Mouse (Mus musculus) right cerebral cortex, postnatal 10 days (tissue): Measurements from ENCODE around the gene Gad2.
"Not testable (repeated sequence)": the region's sequence is repeated elsewhere in the genome, so short reads cannot be mapped to it uniquely, and the experiment has no call there.

Experiments
- DNase-seq, 2 experiments: peaks; one replicate each; pipeline ENCODE4 v3.0.0; 2021; ENCODE audit warnings: low spot score in 2 of 2

Gad2 gene

GRCm38 (mm10) chr2:22621828-22622731 lies at the start of gene Gad2:
Gad2 (plus strand) TSS chr2:22622205.
- DNase-seq = peak; percentile 58 to 61

- not testable (repeated sequence) for DNase-seq
These were observed 34.4 kb upstream of the Gad2 start for GRCm38 (mm10) chr2:22587469-22588169.

- not testable (repeated sequence) for DNase-seq
These were observed 33.8 kb upstream of the Gad2 start for GRCm38 (mm10) chr2:22588170-22588541.

DNA sequence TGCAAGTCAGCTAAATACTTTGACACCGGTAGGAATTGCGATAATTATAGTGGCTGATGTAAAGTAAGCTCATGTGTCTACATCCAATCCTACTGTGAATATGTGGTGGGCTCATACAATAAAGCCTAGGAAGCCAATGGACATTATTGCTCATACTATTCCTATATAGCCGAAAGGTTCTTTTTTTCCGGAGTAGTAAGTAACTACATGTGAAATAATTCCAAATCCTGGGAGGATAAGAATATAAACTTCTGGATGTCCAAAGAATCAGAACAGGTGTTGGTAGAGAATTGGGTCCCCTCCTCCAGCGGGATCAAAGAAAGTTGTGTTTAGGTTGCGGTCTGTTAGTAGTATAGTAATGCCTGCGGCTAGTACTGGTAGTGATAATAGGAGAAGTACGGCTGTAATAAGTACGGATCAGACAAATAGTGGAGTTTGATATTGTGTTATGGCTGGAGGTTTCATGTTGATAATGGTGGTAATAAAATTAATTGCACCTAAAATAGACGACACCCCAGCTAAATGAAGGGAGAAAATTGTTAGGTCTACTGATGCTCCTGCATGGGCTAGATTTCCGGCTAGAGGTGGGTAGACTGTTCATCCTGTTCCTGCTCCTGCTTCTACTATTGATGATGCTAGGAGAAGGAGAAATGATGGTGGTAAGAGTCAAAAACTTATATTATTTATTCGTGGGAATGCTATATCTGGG lies 33.2 kb upstream of the Gad2 start:
- not testable (repeated sequence) for DNase-seq

DNA sequence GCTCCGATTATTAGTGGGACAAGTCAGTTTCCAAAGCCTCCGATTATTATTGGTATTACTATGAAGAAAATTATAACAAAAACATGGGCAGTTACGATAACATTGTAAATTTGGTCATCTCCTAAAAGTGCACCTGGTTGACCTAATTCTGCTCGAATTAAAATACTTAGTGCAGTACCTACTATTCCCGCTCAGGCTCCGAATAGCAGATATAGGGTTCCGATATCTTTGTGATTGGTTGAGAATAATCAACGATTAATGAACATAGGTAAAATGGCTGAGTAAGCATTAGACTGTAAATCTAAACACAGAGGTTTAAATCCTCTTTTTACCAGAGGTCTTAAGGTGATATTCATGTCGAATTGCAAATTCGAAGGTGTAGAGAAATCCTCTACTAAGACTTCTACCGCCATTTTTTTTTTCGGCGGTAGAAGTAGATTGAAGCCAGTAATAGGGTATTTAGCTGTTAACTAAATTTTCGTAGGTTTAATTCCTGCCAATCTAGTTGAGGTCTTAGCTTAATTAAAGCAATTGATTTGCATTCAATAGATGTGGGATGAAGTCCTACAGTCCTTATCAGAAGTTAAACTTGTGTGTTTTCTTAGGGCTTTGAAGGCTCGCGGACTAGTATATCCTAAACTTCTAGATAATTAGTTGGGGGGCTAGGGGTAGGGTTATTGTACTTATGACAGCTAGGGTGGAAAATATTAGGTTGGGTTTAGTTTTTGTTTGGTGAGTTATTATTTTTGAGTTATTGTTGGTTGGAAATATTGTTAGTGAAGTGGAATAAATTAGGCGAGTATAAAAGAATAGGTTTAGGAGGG lies 32.4 kb upstream of the Gad2 start:
- not testable (repeated sequence) for DNase-seq

DNA sequence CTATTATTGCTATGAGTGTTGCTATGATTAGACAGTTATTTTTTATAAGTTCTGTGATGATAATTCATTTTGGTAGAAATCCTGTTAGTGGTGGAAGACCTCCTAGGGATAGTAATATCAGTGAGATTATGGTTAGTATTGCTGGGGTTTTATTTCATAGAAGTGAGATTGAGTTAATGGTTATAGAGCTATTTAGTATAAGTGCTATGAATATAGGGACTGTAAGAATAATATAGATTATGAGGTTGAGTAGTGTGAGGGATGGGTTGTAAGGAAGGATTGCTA lies 31.9 kb upstream of the Gad2 start:
- DNase-seq = no peak

- no peak for DNase-seq
These were observed 4.1 kb upstream of the Gad2 start for GRCm38 (mm10) chr2:22617951-22618350.

DNA sequence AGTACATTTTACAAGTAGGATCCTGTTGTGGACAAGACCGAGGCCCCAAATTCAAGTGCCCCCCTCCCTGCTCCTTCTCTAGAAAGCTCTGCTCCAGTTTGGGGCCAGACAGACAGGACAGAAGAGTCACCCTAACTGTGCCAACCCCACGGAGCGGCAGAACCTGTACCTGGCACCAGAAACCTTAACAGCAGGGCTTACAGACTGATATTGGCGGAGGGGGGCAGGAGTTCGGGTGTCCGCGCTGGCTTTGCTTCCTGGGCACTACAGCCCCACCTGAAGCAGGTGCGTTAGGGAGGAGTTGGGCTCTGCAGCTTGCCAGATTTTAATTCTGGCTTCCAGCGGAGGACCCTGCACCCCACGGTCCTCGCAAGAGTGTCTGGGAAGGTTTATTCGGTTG lies 2.6 kb upstream of the Gad2 start:
- DNase-seq = no peak

- peak; percentile 43 to 49 for DNase-seq
These were observed 2.0 kb upstream of the Gad2 start for GRCm38 (mm10) chr2:22620030-22620429.

DNA sequence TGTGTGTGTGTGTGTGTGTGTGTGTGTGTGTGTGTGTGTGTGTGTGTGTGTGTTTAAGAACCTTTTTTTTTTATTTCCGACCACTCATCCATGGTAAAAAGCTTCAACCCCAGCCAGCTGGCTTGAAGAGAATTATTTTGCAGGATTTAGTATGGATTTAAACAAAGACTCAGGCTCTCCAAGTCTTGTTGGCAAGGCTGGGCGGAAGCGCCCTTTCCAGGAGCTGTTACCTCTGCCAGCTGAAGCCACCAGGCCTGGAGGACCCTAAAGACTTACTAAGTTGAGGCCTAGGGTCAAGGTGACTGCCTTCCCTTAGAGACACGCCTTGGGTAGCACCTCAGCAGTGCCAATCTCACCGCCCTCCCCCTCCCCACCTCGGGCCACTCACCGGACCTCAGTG lies 1.5 kb upstream of the Gad2 start:
- DNase-seq = peak; percentile 33 to 34

GRCm38 (mm10) chr2:22620978-22621827 lies 802 bp upstream of the Gad2 start:
- DNase-seq = peak in 1 of 2 experiments; percentile 25

DNA sequence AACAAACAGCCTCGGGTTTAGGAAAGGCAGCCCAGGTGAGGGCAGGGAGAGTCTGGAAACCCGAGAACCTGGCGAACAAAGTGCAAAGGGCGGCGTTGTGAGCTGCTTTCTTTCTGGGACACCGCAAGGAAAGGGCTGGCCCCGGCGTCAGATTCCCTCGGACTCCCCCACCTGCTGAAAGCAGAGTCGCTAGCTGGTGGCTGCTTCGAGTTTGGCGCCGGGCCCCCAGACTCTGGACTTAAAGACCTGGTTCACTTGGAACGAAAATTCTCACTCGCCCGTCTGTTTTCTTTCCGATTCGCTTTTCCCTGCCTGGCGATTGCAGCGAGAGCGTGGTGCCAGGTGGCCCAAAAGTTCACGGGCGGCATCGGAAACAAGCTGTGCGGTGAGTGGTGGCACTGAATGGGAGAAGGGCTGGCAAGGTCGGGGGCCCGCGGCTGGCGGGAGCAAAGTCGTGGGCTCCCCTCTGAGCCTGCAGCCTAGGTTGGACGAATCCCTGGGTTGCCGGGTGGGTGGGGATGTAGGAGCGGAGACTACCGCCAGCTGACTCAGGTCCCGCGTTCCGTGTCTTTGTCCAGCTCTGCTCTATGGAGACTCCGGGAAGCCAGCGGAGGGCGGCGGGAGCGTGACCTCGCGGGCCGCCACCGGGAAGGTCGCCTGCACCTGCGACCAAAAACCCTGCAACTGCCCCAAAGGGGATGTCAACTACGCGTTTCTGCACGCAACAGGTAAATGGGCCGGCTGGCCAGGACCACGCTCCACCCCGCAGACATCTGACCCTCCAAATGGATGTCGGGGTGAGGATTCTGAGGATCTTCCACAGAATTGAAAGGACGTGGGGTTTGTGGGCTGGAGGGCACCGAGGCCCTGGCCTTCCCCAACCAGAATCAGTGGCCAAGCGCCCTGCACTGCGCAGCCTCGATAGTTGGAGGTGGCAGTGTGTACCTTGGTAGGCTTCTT lies 1.4 kb downstream of the Gad2 start:
- peak; percentile 25 to 30 for DNase-seq

GRCm38 (mm10) chr2:22624188-22624975 lies 2.4 kb downstream of the Gad2 start:
- no peak for DNase-seq

- no peak for DNase-seq
These were observed 3.3 kb downstream of the Gad2 start for GRCm38 (mm10) chr2:22625096-22625960.

GRCm38 (mm10) chr2:22627147-22627666 lies 5.2 kb downstream of the Gad2 start:
- peak in 1 of 2 experiments; percentile 43 for DNase-seq

GRCm38 (mm10) chr2:22627819-22628432 lies 5.9 kb downstream of the Gad2 start:
- DNase-seq = no peak

DNA sequence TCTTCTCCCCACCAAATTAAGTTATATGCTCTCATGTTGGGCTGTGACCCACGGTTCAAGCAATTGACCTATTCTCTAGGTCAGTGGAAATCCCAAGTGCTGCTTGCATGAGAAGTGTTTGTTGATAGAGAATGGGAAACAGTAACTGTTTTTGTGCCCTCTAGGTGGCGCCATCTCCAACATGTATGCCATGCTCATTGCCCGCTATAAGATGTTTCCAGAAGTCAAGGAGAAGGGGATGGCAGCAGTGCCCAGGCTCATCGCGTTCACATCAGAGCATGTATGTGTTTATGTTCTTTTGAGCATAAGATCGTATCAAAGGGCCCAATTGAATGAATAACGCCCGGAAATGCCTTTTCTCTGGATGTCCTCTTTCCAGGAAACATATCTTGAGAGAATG lies 12.8 kb downstream of the Gad2 start:
- peak in 1 of 2 experiments; percentile 26 for DNase-seq
